Mouse (Mus musculus) myocyte (in vitro differentiated cells): ENCODE measurements around the gene Trmt10c. TPM values are rescaled to one million over a fixed set of nuclear protein-coding genes. Genes with fewer than 3 reads are reported as not detected.

Experiments
- H3K27me3 ChIP-seq: one replicate; pipeline ENCODE4 v1.6.1; 2011; ENCODE audit not compliant: control insufficient read depth, insufficient read depth, insufficient read length
- H3K36me3 ChIP-seq: one replicate; pipeline ENCODE4 v1.6.1; 2011; ENCODE audit not compliant: control insufficient read depth, insufficient read depth
- H3K4me2 ChIP-seq: one replicate; pipeline ENCODE4 v1.6.1; 2011; ENCODE audit warnings: low read depth, control low read depth
- H3K4me3 ChIP-seq: one replicate; pipeline ENCODE4 v1.5.1; 2011; ENCODE audit warnings: mild to moderate bottlenecking, control low read depth, moderate library complexity
- H3K79me2 ChIP-seq: one replicate; pipeline ENCODE4 v1.6.1; 2011; ENCODE audit not compliant: control insufficient read depth, insufficient read depth
- H3ac ChIP-seq: one replicate; pipeline ENCODE4 v1.6.1; 2011; ENCODE audit not compliant: control insufficient read depth, insufficient read length
- CEBPB ChIP-seq: IDR thresholded peaks from 2 replicates; pipeline ENCODE4 v1.6.1; 2011; ENCODE audit warnings: mild to moderate bottlenecking, moderate library complexity; ENCODE audit not compliant: poor library complexity, insufficient read depth, severe bottlenecking
- E2F4 ChIP-seq: IDR thresholded peaks from one replicate; pipeline ENCODE4 v1.6.1; 2011; ENCODE audit warnings: mild to moderate bottlenecking, control low read depth, moderate library complexity; ENCODE audit not compliant: insufficient read depth
- MAX ChIP-seq: IDR thresholded peaks from one replicate; pipeline ENCODE4 v1.6.1; 2011; ENCODE audit warnings: low read depth, mild to moderate bottlenecking, control low read depth
- MYOD1 ChIP-seq, 3 experiments: IDR thresholded peaks; one replicate each; pipeline ENCODE4 v1.6.1; 2011; ENCODE audit warnings: control low read depth in 2 of 3, low read depth in 2 of 3, mild to moderate bottlenecking in 2 of 3, moderate library complexity in 1 of 3; ENCODE audit not compliant: insufficient read length in 2 of 3, control insufficient read depth in 1 of 3
- MYOG ChIP-seq, 3 experiments: IDR thresholded peaks; one replicate each; pipeline ENCODE4 v1.6.1; 2011; ENCODE audit warnings: control low read depth in 2 of 3, low read depth in 2 of 3, mild to moderate bottlenecking in 2 of 3; ENCODE audit not compliant: insufficient read length in 2 of 3, control insufficient read depth in 1 of 3, insufficient read depth in 1 of 3
- POLR2A ChIP-seq: IDR thresholded peaks from one replicate; pipeline ENCODE4 v1.6.1; 2011; ENCODE audit warnings: low read depth, mild to moderate bottlenecking, control low read depth, moderate library complexity; ENCODE audit not compliant: insufficient read length
- POLR2AphosphoS2 ChIP-seq: IDR thresholded peaks from one replicate; pipeline ENCODE4 v1.6.1; 2011; ENCODE audit warnings: low read depth, control low read depth; ENCODE audit not compliant: insufficient read length
- REST ChIP-seq: IDR thresholded peaks from one replicate; pipeline ENCODE4 v1.6.1; 2011; ENCODE audit warnings: mild to moderate bottlenecking, control low read depth, moderate library complexity; ENCODE audit not compliant: insufficient read depth, insufficient read length
- SRF ChIP-seq: IDR thresholded peaks from one replicate; pipeline ENCODE4 v1.6.1; 2011; ENCODE audit warnings: low read depth; ENCODE audit not compliant: control insufficient read depth, insufficient read length
- TCF12 ChIP-seq: IDR thresholded peaks from one replicate; pipeline ENCODE4 v1.6.1; 2011; ENCODE audit warnings: mild to moderate bottlenecking, control low read depth; ENCODE audit not compliant: poor library complexity, insufficient read depth, severe bottlenecking
- TCF3 ChIP-seq: IDR thresholded peaks from one replicate; pipeline ENCODE4 v1.6.1; 2011; ENCODE audit warnings: low read depth, control low read depth; ENCODE audit not compliant: insufficient read length
- USF1 ChIP-seq: IDR thresholded peaks from one replicate; pipeline ENCODE4 v1.6.1; 2011; ENCODE audit warnings: low read depth, mild to moderate bottlenecking, control low read depth, moderate library complexity
- polyA plus RNA-seq: library from polyadenylated mRNA; unstranded; fragments of >200 nt; fragmentation: generic; extraction: Trizol; gene quantifications from one replicate; pipeline ENCODE4 v1.2.1, GENCODE M21; 2012; ENCODE audit warnings: missing spikeins

The Trmt10c gene
- polyA plus RNA-seq, 1 experiment = 6.0 TPM

DNA sequence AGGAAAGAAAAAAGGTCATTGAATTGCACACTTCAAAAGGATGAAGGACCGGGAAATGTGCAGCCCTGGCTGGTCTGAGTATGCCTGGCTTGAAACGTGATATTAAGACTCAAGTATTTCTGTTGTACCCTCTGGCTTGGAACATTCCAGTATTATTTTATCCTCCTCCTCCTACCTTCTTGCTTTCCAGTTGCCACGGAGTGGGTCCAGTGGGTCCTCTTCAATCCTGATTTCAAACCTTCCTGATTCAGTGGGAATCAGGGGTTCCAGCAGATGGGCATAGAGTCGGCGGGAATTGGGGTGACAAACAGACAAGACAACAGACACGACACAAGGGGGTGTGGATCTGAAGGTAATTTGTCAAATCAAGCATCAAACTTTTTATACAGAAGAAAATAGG, 34.9 kb upstream of the Trmt10c start:
- Histone ChIP-seq H3K27me3 (no peaks in the 10 kb centered on the region), H3K36me3 (no peaks in the 10 kb centered on the region), H3ac (no peak overlapping the region), H3K4me2 (no peak overlapping the region), H3K4me3 (no peak overlapping the region), H3K79me2 (peaks cover 11% of the 10 kb centered on the region)
- TF ChIP-seq TCF3 = no peak
- no peak for TF ChIP-seq POLR2A
- no peak for TF ChIP-seq MYOG (IDR thresholded peaks at IDR 0.05; ENCODE audit: control insufficient read depth in 1 of 3, insufficient read depth in 1 of 3, insufficient read length in 2 of 3, low read depth in 2 of 3)
- TF ChIP-seq SRF = no peak
- no peak for TF ChIP-seq TCF12
- TF ChIP-seq MAX = no peak
- TF ChIP-seq MYOD1 (IDR thresholded peaks at IDR 0.05; ENCODE audit: control insufficient read depth in 1 of 3, insufficient read length in 2 of 3, low read depth in 2 of 3) = no peak
- TF ChIP-seq POLR2AphosphoS2 = no peak
- TF ChIP-seq CEBPB = no peak
- no peak for TF ChIP-seq E2F4
- no peak for TF ChIP-seq REST
- TF ChIP-seq USF1 = no peak

DNA sequence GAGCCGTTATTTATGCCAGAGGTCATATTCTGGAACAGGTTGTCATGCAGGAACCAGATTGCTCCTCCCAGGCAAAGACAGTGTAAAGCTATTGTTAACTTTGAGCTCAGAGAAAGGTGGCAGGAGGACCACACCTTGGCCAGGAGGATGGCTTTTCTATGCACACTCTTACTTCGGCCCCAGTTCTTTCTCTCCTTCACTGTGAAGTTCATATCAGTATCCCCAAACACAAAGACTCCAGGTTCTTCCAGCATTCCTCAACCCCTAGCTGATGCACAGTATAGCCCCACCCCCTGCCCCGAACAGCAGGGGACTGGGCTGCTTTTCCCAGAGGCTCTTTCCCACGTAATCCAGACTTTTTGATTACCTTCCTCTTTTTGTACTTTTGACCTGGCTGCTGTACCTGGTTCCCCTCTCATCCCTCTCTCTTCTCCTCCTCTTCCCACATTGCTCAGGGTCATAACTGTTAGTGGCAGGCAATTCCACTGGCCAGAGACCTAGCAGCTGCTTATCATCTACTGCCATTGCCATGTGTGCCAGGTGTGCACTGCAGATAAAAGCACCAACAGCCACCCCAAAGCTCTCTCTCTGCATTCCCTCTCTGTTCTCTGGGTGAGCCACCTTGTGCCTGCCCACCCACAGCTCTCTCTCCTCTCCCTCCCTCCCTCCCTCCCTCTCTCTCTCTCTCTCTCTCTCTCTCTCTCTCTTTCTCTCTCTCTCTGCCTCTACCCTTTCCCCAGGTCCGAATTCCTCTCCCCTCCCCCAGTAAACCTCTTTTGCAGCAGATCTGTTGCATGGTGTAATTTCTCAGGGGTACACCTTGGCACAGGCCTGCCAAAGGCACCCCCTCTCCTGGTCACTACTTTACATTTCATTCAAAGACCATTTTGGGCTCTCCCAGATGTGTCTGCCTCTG, 34.0 kb upstream of the Trmt10c start:
- Histone ChIP-seq H3ac (no peak overlapping the region), H3K4me2 (no peak overlapping the region), H3K36me3 (no peaks in the 10 kb centered on the region), H3K4me3 (no peak overlapping the region), H3K27me3 (no peaks in the 10 kb centered on the region), H3K79me2 (peaks cover 7% of the 10 kb centered on the region)
- no peak for TF ChIP-seq USF1
- TF ChIP-seq TCF12 = no peak
- no peak for TF ChIP-seq TCF3
- no peak for TF ChIP-seq E2F4
- no peak for TF ChIP-seq MAX
- TF ChIP-seq SRF = no peak
- TF ChIP-seq POLR2AphosphoS2 = no peak
- no peak for TF ChIP-seq REST
- no peak for TF ChIP-seq CEBPB

- Histone ChIP-seq H3ac (no peak overlapping the region), H3K36me3 (no peaks in the 10 kb centered on the region), H3K79me2 (no peaks in the 10 kb centered on the region), H3K27me3 (no peaks in the 10 kb centered on the region), H3K4me2 (no peak overlapping the region), H3K4me3 (no peak overlapping the region)
- TF ChIP-seq E2F4 (no peak), POLR2AphosphoS2 (no peak), TCF3 (no peak), MYOD1 (IDR thresholded peaks at IDR 0.05; ENCODE audit: control insufficient read depth in 1 of 3, insufficient read length in 2 of 3, low read depth in 2 of 3) (no peak), TCF12 (no peak), MYOG (IDR thresholded peaks at IDR 0.05; ENCODE audit: control insufficient read depth in 1 of 3, insufficient read depth in 1 of 3, insufficient read length in 2 of 3, low read depth in 2 of 3) (no peak)
Observed at GRCm38 (mm10) chr16:56068523-56069070, 31.0 kb upstream of the Trmt10c start.

GRCm38 (mm10) chr16:56066113-56066512, 28.5 kb upstream of the Trmt10c start:
- no peak overlapping the region for H3ac ChIP-seq
- H3K4me2 ChIP-seq = no peak overlapping the region
- no peaks in the 10 kb centered on the region for H3K27me3 ChIP-seq
- no peak overlapping the region for H3K4me3 ChIP-seq
- TF ChIP-seq USF1 (no peak), TCF12 (no peak), MYOG (IDR thresholded peaks at IDR 0.05; ENCODE audit: control insufficient read depth in 1 of 3, insufficient read depth in 1 of 3, insufficient read length in 2 of 3, low read depth in 2 of 3) (no peak), CEBPB (no peak), SRF (no peak), MYOD1 (IDR thresholded peaks at IDR 0.05; ENCODE audit: control insufficient read depth in 1 of 3, insufficient read length in 2 of 3, low read depth in 2 of 3) (no peak), MAX (no peak), TCF3 (no peak), POLR2AphosphoS2 (no peak), POLR2A (no peak), REST (no peak)
- no peaks in the 10 kb centered on the region for H3K79me2 ChIP-seq
- H3K36me3 ChIP-seq = no peaks in the 10 kb centered on the region
